21 mouse cellular contexts compared by ENCODE assay signal in the genomic region with DNA sequence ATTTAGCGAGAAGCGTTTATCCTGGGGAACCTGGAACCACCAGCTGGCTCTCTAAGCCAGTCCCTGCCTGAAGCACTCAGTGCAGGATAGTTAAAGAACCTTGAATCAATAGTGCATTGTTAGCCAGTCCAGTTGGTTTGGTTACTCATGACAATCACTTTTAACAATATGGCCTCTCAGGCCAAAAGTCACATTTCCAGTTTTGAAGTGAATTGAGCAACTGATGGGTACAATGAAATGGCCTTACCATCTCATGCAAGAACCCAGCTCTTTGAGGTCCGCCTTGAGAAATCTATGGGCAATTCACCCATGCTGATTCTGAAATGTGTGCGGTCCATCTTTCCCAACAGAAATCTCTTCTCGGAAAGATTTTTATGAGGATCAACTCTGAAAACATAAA.
DNase-seq lines count a peak whose midpoint lies in the region; ATAC-seq and TF ChIP-seq lines count a peak whose summit lies in the region.
"Had no signal": no experiment of that assay in that cellular context is flagged by ENCODE, and none has a peak within 500 bp of the region (broad histone marks: within the 10 kb centered on the region; RNA-seq: fewer than 3 reads in every experiment).

No protein-coding gene starts in this region.

- H3K27me3 ChIP-seq in liver, adult 2 months (ENCODE audit: control insufficient read depth, insufficient read depth, low read length), result no peaks in the 10 kb centered on the region
- no peaks in the 10 kb centered on the region for H3K27me3 ChIP-seq in liver, embryonic 12.5 days (replicated peaks)
- H3K27me3 ChIP-seq: embryonic facial prominence, embryonic 12.5 days; forebrain, embryonic 12.5 days had no signal

- H3K4me1 ChIP-seq in liver, adult 2 months (ENCODE audit: control insufficient read depth, insufficient read depth, low read length), result peaks cover 11% of the 10 kb centered on the region
- peaks cover 5% of the 10 kb centered on the region; the same call in 1 of the 2 replicates for H3K4me1 ChIP-seq in liver, embryonic 12.5 days
- H3K4me1 ChIP-seq in lung, adult 2 months (ENCODE audit: control insufficient read depth, insufficient read depth, low read length), result peaks cover 2% of the 10 kb centered on the region
- H3K4me1 ChIP-seq: embryonic facial prominence, embryonic 10.5 days; embryonic facial prominence, embryonic 12.5 days; forebrain, embryonic 10.5 days; forebrain, embryonic 12.5 days had no signal

- 93% methylated on average over 5 of the region's 5 CpGs for WGBS in liver, adult 2 months
- 69% methylated on average over 5 of the region's 5 CpGs for WGBS in liver, embryonic 12.5 days (ENCODE audit: insufficient replicate concordance)
- 72% methylated on average over 5 of the region's 5 CpGs for whole genome bisulfite sequencing in lung, adult 2 months

- H3K79me2 ChIP-seq in liver, adult 2 months (ENCODE audit: control insufficient read depth, insufficient read depth, low read length), result no peaks in the 10 kb centered on the region

- no peaks in the 10 kb centered on the region for H3K9me3 ChIP-seq in liver, embryonic 12.5 days (replicated peaks)
- H3K9me3 ChIP-seq: embryonic facial prominence, embryonic 10.5 days; embryonic facial prominence, embryonic 12.5 days; forebrain, embryonic 10.5 days; forebrain, embryonic 12.5 days had no signal

- no peak overlapping the region for H3K4me2 ChIP-seq in liver, embryonic 12.5 days
- H3K4me2 ChIP-seq: embryonic facial prominence, embryonic 12.5 days; forebrain, embryonic 12.5 days had no signal

- H3K27ac ChIP-seq in liver, adult 2 months (replicated peaks; ENCODE audit: insufficient read depth, low read depth, low read length), result no peak overlapping the region
- no peak overlapping the region for H3K27ac ChIP-seq in liver, embryonic 12.5 days
- no peak overlapping the region for H3K27ac ChIP-seq in layer of hippocampus, adult 2 months
- H3K27ac ChIP-seq: embryonic facial prominence, embryonic 10.5 days; embryonic facial prominence, embryonic 12.5 days; forebrain, embryonic 10.5 days; forebrain, embryonic 12.5 days had no signal

- peak; percentile 42 for DNase-seq in liver, adult 2 months (ENCODE audit: extremely low read depth, low read depth, low spot score)
- peak; percentile 28 for DNase-seq in lung, postnatal 36 days
- DNase-seq in lung, adult 2 months, result no peak
- peak; percentile 99 for DNase-seq in fat pad, adult 2 months (ENCODE audit: extremely low read depth, low read depth, low spot score)
- no peak for DNase-seq in spleen, postnatal 14 days (ENCODE audit: low spot score in 2 of 2)
- no peak for DNase-seq in layer of hippocampus, adult 2 months (ENCODE audit: low spot score in 2 of 2)
- DNase-seq: adrenal gland, adult 8-10 months; adrenal gland, postnatal 14 days; adrenal gland, postnatal 36 days; cerebellum, adult 11-12 months; cerebellum, adult 2 months; cerebellum, adult 9-10 months; cerebellum, postnatal 10 days; cerebellum, postnatal 25 days had no signal

- TF ChIP-seq CTCF in liver, adult 2 months (IDR thresholded peaks at IDR 0.05; ENCODE audit: low read depth, low read length), result no peak
- no peak for TF ChIP-seq CTCF in lung, adult 2 months (IDR thresholded peaks at IDR 0.05; ENCODE audit: insufficient read depth, low read length)
- no peak for TF ChIP-seq CTCF in layer of hippocampus, adult 2 months (conservative IDR thresholded peaks at IDR 0.05)

- H3K4me3 ChIP-seq in liver, adult 2 months (ENCODE audit: insufficient read depth, low read depth, low read length), result no peak overlapping the region
- no peak overlapping the region for H3K4me3 ChIP-seq in liver, embryonic 12.5 days
- no peak overlapping the region for H3K4me3 ChIP-seq in lung, adult 2 months (replicated peaks; ENCODE audit: extremely low read depth, low read depth, low read length)
- no peak overlapping the region for H3K4me3 ChIP-seq in layer of hippocampus, adult 2 months
- H3K4me3 ChIP-seq: embryonic facial prominence, embryonic 10.5 days; embryonic facial prominence, embryonic 12.5 days; forebrain, embryonic 10.5 days; forebrain, embryonic 12.5 days had no signal

- H3K36me3 ChIP-seq in liver, adult 2 months (ENCODE audit: control insufficient read depth, insufficient read depth, low read length), result no peaks in the 10 kb centered on the region
- H3K36me3 ChIP-seq in liver, embryonic 12.5 days, result no peaks in the 10 kb centered on the region
- H3K36me3 ChIP-seq: embryonic facial prominence, embryonic 10.5 days; embryonic facial prominence, embryonic 12.5 days; forebrain, embryonic 10.5 days; forebrain, embryonic 12.5 days had no signal

- ATAC-seq in liver, embryonic 12.5 days, result no peak
- ATAC-seq: forebrain, embryonic 14.5 days; forebrain, embryonic 16.5 days had no signal

- no peak for TF ChIP-seq POLR2A in liver, adult 2 months (IDR thresholded peaks at IDR 0.05; ENCODE audit: extremely low read depth, insufficient read depth, low read length)
- no peak for TF ChIP-seq POLR2A in lung, adult 2 months (IDR thresholded peaks at IDR 0.05; ENCODE audit: borderline replicate concordance, extremely low read depth, low read depth, low read length)

- H3K9ac ChIP-seq in liver, adult 2 months (ENCODE audit: low read depth, low read length), result no peak overlapping the region
- H3K9ac ChIP-seq in liver, embryonic 12.5 days, result no peak overlapping the region
- H3K9ac ChIP-seq: embryonic facial prominence, embryonic 12.5 days; forebrain, embryonic 12.5 days had no signal

Comparison
In these comparisons a context has a peak if more than half of its experiments do, and no peak if none do; other contexts are left out.
1. DNase-seq: peak in liver, adult 2 months (single experiment), lung, postnatal 36 days (single experiment) and fat pad, adult 2 months (single experiment); none in lung, adult 2 months (single experiment), spleen, postnatal 14 days (0 of 2) and layer of hippocampus, adult 2 months (0 of 2).